Mouse (Mus musculus): Measurements from ENCODE around the gene Tacr1. TPM values are rescaled to one million over a fixed set of nuclear protein-coding genes. Genes with fewer than 3 reads are reported as not detected.
A peak's percentile ranks its signal among the peaks of the same experiment; 100 is the strongest.

Tacr1 gene
- polyA plus RNA-seq, 1 experiment from 2014 or later = 0.17 TPM

DNA sequence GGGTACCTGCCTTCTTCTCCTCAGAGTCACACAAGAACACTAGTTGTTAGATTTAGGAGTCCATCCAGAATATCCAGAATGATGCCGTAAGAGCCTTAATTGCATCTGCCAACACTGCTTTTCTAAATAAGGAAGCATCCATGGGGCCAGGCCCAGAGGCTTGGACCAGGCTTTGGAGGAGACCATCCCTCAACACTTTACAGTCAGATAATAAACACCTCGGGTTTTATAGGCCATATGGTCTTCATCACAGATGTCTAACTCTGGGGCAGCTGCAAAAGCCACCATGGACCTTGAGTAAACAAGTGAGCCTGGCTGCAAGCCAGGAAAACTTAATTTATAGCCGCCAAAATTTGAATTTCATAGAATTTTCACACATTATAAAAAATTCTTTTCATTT, 53.1 kb downstream of the Tacr1 start:
- no peak overlapping the region for H3K27ac ChIP-seq (ENCODE audit: poor library complexity, severe bottlenecking)
- 30% methylated on average over 3 of the region's 3 CpGs for WGBS
- no peak overlapping the region for H3K9ac ChIP-seq
- peaks cover 6% of the 10 kb centered on the region; the same call in 1 of the 2 replicates for H3K4me1 ChIP-seq (replicated peaks)
- H3K27me3 ChIP-seq (replicated peaks) = 0 out of 2 replicates have a peak, but pooled peaks cover 7% of the 10 kb centered on the region
- H3K4me3 ChIP-seq = no peak overlapping the region
- H3K4me2 ChIP-seq = no peak overlapping the region
- no peaks in the 10 kb centered on the region for H3K9me3 ChIP-seq (replicated peaks)
- no peak for ATAC-seq (ENCODE audit: insufficient number of reproducible peaks, low FRiP score)
- no peaks in the 10 kb centered on the region for H3K36me3 ChIP-seq

DNA sequence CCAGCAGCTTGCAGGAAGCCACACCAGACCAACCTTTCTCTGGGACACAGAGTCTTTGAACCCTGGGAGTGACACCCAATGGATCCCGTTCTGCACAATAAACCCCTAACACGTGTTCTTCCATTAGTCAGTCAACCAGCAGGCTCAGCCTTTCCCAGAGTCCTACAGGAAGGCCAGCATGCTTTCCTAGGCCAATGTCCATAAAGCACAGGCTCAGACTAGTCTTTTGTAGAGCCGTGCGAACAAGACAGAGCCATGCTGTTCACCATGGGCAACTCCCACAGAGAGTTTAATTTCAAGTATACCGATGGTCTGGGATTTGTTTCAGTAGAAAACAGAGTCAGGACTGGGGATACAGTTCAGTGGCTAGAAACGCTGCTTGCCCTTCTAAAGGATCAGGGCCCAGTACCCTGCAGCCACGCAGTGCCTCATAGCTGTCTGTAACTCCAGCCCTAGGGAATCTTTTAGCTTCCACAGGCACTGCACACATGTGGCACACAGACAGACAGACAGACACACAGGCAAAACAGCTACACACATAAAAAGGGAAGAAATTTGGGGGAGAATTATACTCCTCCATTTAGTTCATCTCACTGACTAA, 55.1 kb downstream of the Tacr1 start:
- no peak overlapping the region for H3K9ac ChIP-seq
- WGBS = 82% methylated on average over 7 of the region's 7 CpGs
- peaks cover 6% of the 10 kb centered on the region; the same call in 1 of the 2 replicates for H3K4me1 ChIP-seq (replicated peaks)
- no peak overlapping the region for H3K4me3 ChIP-seq
- no peaks in the 10 kb centered on the region for H3K9me3 ChIP-seq (replicated peaks)
- no peak for ATAC-seq (ENCODE audit: insufficient number of reproducible peaks, low FRiP score)
- no peak overlapping the region for H3K27ac ChIP-seq (ENCODE audit: poor library complexity, severe bottlenecking)
- H3K36me3 ChIP-seq = no peaks in the 10 kb centered on the region
- 0 out of 2 replicates have a peak, but pooled peaks cover 7% of the 10 kb centered on the region for H3K27me3 ChIP-seq (replicated peaks)
- H3K4me2 ChIP-seq = no peak overlapping the region

DNA sequence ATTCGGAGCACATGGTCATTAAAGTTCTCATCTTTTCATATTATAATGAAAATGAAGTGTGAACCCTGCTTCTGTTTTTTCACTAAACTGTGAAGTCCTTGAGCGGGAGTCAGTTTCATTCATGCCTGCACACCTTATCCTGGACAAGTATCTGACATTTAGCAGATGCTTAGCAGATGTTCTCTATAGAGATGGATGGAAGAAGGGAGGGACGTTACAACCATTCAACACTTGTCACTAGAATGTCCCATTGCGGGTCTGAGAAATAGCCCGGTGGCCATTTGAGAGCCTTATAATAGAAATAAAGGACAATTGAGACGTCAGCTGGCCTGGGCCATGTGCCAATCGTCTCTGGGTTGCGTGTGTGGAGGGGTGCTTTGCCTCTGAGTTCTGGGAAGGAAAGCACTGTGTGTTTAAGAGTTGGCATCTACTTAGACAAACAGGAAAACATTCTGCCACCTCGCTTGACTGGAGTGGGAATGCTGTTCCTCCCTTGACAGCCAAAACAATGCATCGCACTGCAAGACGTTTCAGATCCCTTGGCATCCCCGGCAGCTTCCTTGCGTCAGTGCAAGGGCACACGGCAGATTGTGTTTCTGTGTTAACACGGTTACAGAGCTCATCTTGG, 56.7 kb downstream of the Tacr1 start:
- Histone ChIP-seq H3K27ac (ENCODE audit: poor library complexity, severe bottlenecking) (no peak overlapping the region), H3K9me3 (replicated peaks) (no peaks in the 10 kb centered on the region), H3K36me3 (no peaks in the 10 kb centered on the region), H3K27me3 (replicated peaks) (0 out of 2 replicates have a peak, but pooled peaks cover 7% of the 10 kb centered on the region), H3K4me3 (no peak overlapping the region), H3K4me1 (replicated peaks) (peaks cover 13% of the 10 kb centered on the region), H3K9ac (no peak overlapping the region), H3K4me2 (no peak overlapping the region)
- WGBS = 58% methylated on average over 15 of the region's 15 CpGs
- ATAC-seq (ENCODE audit: insufficient number of reproducible peaks, low FRiP score) = no peak

DNA sequence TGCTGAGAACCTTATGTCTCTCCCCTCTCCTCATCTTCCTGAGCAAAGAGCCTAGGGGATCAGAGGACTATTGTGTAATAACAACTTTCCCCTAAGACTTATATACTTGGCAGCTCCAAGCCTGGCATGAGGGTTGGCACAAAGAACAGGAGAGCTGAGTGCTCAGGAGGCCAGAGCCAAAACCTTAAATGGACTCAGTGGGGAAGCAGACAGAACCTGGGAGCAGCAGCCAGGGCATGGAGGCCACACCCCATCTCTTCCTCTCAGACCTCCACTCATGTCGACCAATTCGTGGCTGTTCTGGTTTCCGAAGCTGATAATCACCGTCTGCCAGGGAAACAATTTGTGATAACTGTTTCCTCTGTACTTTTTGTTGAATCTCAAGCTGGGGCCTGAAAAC, 61.0 kb downstream of the Tacr1 start:
- peak; percentile 63; the same call in 1 of the 2 replicates for ATAC-seq (ENCODE audit: insufficient number of reproducible peaks, low FRiP score)
- 5% methylated on average over 4 of the region's 4 CpGs for WGBS

DNA sequence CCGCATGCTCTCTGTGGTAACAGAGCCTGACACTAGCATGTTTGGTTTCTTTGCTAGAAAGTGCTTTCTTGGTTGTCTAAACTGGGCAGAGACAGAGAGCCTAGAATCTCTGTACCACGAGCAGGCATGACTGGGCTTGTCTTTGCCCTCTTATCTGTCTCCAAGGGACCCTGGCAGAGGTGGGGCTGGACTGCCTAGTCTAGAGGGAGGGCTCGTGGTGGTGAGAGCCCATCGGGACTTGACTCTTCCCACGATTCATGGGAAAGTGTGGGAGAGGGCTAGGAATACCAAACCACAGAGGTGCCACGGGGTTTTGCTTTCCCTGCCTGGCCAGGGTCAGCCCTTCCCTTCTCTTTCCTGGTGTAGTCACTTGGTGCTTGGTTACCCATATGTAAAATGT, 72.3 kb downstream of the Tacr1 start:
- no peaks in the 10 kb centered on the region for H3K27me3 ChIP-seq (replicated peaks)
- no peaks in the 10 kb centered on the region for H3K9me3 ChIP-seq (replicated peaks)
- no peak overlapping the region for H3K4me3 ChIP-seq
- H3K36me3 ChIP-seq = no peaks in the 10 kb centered on the region
- no peaks in the 10 kb centered on the region for H3K4me1 ChIP-seq (replicated peaks)
- no peak for ATAC-seq (ENCODE audit: insufficient number of reproducible peaks, low FRiP score)
- H3K9ac ChIP-seq = no peak overlapping the region
- H3K4me2 ChIP-seq = no peak overlapping the region
- 40% methylated on average over 6 of the region's 6 CpGs for WGBS
- H3K27ac ChIP-seq (ENCODE audit: poor library complexity, severe bottlenecking) = no peak overlapping the region

More for the DNA sequence above, 61.0 kb downstream of the Tacr1 start:
- 0 out of 2 replicates have a peak, but pooled peaks cover under 1% of the 10 kb centered on the region for H3K27me3 ChIP-seq (replicated peaks)
- H3K27ac ChIP-seq (ENCODE audit: poor library complexity, severe bottlenecking) = no peak overlapping the region
- H3K9ac ChIP-seq = no peak overlapping the region
- H3K36me3 ChIP-seq = no peaks in the 10 kb centered on the region
- no peak overlapping the region for H3K4me3 ChIP-seq
- no peak overlapping the region for H3K4me2 ChIP-seq
- peaks cover 11% of the 10 kb centered on the region for H3K4me1 ChIP-seq (replicated peaks)
- H3K9me3 ChIP-seq (replicated peaks) = no peaks in the 10 kb centered on the region

DNA sequence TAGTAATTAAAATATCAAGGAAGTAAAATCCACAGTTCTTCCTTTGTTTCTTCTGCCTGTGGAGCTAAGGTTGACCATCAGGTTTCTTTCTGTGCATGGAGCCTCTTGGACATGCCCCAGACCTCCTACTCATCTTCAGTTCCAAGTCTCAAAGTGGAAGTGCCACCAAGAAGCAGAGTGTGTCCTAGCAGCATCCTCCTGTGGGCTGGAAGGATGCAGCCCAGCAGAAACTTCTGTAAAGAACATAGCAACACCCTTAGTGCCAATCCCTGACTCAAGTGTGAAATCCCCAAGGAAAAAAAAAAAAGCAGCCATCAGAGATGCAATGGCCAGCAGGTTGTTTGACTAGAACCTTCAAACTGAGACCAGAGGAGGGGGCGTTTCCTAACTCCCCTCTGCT, 81.7 kb downstream of the Tacr1 start:
- H3K4me1 ChIP-seq (replicated peaks) = no peaks in the 10 kb centered on the region
- H3K27me3 ChIP-seq (replicated peaks) = no peaks in the 10 kb centered on the region
- H3K9ac ChIP-seq = no peak overlapping the region
- WGBS = 71% methylated on average over 1 of the region's 1 CpGs
- no peak overlapping the region for H3K27ac ChIP-seq (ENCODE audit: poor library complexity, severe bottlenecking)
- H3K36me3 ChIP-seq = no peaks in the 10 kb centered on the region
- H3K4me2 ChIP-seq = no peak overlapping the region
- ATAC-seq (ENCODE audit: insufficient number of reproducible peaks, low FRiP score) = no peak
- no peaks in the 10 kb centered on the region for H3K9me3 ChIP-seq (replicated peaks)
- no peak overlapping the region for H3K4me3 ChIP-seq

DNA sequence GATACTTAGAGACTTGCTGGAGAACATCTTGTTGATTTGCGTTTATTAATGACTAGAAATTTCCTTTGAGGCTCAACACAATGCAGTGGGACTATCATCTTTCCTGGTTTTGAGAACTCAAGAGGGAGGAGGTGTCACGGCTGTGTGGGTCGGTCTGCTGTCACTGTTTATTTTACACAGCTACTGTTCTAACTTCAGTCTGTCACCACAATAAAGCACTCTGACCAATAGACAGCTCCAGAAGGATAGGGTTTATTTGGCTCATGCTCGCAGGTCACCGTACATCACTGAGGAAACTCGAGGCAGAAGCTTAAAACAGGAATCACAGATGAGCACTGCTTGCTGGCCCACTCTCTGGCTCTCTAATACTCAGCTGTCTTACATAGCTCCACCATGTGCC, 92.3 kb downstream of the Tacr1 start:
- WGBS = 63% methylated on average over 6 of the region's 6 CpGs
- Histone ChIP-seq H3K9ac (no peak overlapping the region), H3K4me1 (replicated peaks) (no peaks in the 10 kb centered on the region), H3K27me3 (replicated peaks) (no peaks in the 10 kb centered on the region), H3K27ac (ENCODE audit: poor library complexity, severe bottlenecking) (no peak overlapping the region), H3K36me3 (no peaks in the 10 kb centered on the region), H3K9me3 (replicated peaks) (no peaks in the 10 kb centered on the region), H3K4me3 (no peak overlapping the region), H3K4me2 (no peak overlapping the region)
- ATAC-seq (ENCODE audit: insufficient number of reproducible peaks, low FRiP score) = no peak

DNA sequence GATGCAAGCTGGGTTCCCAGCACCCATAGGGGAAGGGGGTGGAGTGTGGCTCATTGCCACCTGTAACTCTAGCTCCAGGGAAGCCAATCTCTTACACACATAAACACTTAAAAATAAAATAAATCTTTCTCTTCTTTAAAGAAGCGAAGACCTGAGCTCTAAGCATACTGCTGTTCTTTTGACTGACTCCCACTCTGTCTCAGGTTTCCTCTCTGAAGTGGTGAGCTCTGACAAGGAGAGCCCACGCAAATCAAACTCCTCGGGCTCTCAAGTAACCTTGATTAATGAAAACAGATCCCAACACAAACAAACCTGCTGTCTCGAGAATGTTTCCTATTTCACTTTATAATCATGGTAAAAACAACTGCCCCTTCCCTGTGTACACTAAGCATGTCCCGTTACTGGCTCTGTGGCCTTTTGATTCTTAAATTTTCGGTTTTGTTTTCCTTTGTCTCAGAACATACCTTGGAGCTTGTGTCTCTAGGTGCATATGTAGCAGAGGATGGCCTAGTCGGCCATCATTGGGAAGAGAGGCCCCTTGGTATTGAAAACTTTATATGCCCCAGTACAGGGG, 108.8 kb downstream of the Tacr1 start:
- no peak overlapping the region for H3K4me2 ChIP-seq
- no peak overlapping the region for H3K27ac ChIP-seq (ENCODE audit: poor library complexity, severe bottlenecking)
- H3K27me3 ChIP-seq (replicated peaks) = no peaks in the 10 kb centered on the region
- no peaks in the 10 kb centered on the region for H3K36me3 ChIP-seq
- H3K4me1 ChIP-seq (replicated peaks) = no peaks in the 10 kb centered on the region
- H3K9me3 ChIP-seq (replicated peaks) = no peaks in the 10 kb centered on the region
- ATAC-seq (ENCODE audit: insufficient number of reproducible peaks, low FRiP score) = no peak
- no peak overlapping the region for H3K9ac ChIP-seq
- WGBS = 64% methylated on average over 7 of the region's 7 CpGs
- no peak overlapping the region for H3K4me3 ChIP-seq

DNA sequence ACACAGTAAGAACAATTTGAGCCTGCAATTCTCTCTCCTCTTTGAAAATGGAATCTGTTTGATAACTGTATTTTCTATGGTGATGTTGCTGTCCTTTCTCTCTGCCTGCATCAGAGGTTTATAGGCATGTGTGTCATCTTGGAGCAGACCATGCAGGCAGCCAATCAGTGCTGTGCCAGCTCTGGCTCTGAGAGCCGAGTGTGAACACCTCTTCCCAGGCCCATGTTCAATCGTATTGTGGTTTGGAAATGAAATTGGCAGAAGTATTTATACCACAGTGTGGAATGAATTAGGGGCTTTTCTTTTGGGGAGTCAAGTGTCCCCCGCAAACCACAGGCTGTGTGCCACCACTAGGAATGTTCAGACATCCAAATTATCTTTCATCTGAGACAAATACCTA, 117.5 kb downstream of the Tacr1 start:
- Histone ChIP-seq H3K27me3 (replicated peaks) (no peaks in the 10 kb centered on the region), H3K4me3 (no peak overlapping the region), H3K9me3 (replicated peaks) (no peaks in the 10 kb centered on the region), H3K27ac (ENCODE audit: poor library complexity, severe bottlenecking) (no peak overlapping the region), H3K4me2 (no peak overlapping the region), H3K9ac (no peak overlapping the region), H3K36me3 (no peaks in the 10 kb centered on the region), H3K4me1 (replicated peaks) (no peaks in the 10 kb centered on the region)
- no peak for ATAC-seq (ENCODE audit: insufficient number of reproducible peaks, low FRiP score)
- 69% methylated on average over 3 of the region's 3 CpGs for WGBS

DNA sequence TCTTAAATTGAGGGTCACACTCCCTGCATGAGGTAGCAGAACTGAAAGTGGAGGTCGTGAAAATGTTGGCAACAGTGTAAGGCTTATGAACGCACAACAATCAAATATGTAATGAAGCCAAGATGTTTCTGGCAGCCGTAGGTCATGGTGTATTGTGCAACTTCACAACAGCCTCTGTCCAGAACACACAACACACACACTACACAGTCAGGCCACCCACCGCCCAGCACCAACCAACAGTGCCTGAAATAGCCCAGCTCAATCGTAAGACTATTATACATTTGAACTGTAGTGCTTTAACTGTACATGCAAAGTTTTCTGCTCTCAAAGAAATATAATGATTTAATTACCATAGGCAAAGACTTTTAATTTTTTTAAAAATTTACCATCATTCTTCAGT, 120.4 kb downstream of the Tacr1 start:
- H3K27ac ChIP-seq (ENCODE audit: poor library complexity, severe bottlenecking) = no peak overlapping the region
- H3K9me3 ChIP-seq (replicated peaks) = no peaks in the 10 kb centered on the region
- H3K36me3 ChIP-seq = no peaks in the 10 kb centered on the region
- no peak overlapping the region for H3K4me3 ChIP-seq
- no peaks in the 10 kb centered on the region for H3K4me1 ChIP-seq (replicated peaks)
- no peak overlapping the region for H3K4me2 ChIP-seq
- no peaks in the 10 kb centered on the region for H3K27me3 ChIP-seq (replicated peaks)
- no peak overlapping the region for H3K9ac ChIP-seq
- no peak for ATAC-seq (ENCODE audit: insufficient number of reproducible peaks, low FRiP score)
- WGBS = 84% methylated on average over 5 of the region's 5 CpGs

DNA sequence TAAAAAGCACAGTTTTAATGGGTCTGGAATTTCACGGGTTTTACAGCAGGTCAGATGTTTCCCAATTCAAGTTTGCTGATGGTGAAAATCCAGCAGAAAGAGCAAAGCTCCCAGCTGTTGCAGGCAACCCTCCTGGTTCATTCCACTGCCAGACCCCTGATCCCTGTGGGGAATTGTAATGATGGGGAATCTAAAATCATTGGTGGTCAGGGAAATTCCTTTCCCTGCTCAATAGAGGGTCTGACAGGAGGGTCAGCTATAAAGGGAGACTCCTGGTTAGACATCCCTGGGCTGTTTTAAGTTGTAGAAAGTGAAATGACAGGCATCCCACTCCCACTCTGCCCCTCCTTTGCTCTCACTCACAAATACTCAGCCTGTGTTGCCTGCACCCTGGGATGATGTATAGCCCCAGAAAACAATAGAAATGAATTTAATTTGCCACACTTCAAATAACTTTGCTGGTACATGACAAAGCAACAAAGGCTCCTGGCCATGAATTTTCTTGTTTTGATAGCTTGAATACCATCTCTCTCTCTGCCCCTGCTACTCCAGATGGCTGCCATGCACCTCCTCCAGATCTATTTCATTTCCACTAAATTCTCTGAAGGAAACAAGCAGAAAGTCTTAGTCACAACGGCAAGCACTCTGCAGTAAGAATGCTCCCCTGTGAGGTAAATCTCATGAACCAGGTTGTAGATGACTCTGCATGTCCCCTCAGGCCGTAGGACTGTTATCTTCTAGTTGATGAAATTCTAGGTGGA, 123.2 kb downstream of the Tacr1 start:
- no peaks in the 10 kb centered on the region for H3K27me3 ChIP-seq (replicated peaks)
- no peak overlapping the region for H3K27ac ChIP-seq (ENCODE audit: poor library complexity, severe bottlenecking)
- no peak overlapping the region for H3K4me3 ChIP-seq
- WGBS = 48% methylated on average over 3 of the region's 3 CpGs
- H3K9ac ChIP-seq = no peak overlapping the region
- no peaks in the 10 kb centered on the region for H3K36me3 ChIP-seq
- H3K4me2 ChIP-seq = no peak overlapping the region
- H3K9me3 ChIP-seq (replicated peaks) = no peaks in the 10 kb centered on the region
- ATAC-seq (ENCODE audit: insufficient number of reproducible peaks, low FRiP score) = no peak
- no peaks in the 10 kb centered on the region for H3K4me1 ChIP-seq (replicated peaks)
